Mouse (Mus musculus) frontal cortex, postnatal 14 days (tissue): ENCODE results near the gene Rhebl1.
"Not testable (repeated sequence)": the region's sequence is repeated elsewhere in the genome, so short reads cannot be mapped to it uniquely, and the experiment has no call there.

Experiments used
- DNase-seq, 2 experiments: peaks; one replicate each; pipeline ENCODE4 v3.0.0; 2022; ENCODE audit warnings: low spot score in 2 of 2

Gene Rhebl1

DNA sequence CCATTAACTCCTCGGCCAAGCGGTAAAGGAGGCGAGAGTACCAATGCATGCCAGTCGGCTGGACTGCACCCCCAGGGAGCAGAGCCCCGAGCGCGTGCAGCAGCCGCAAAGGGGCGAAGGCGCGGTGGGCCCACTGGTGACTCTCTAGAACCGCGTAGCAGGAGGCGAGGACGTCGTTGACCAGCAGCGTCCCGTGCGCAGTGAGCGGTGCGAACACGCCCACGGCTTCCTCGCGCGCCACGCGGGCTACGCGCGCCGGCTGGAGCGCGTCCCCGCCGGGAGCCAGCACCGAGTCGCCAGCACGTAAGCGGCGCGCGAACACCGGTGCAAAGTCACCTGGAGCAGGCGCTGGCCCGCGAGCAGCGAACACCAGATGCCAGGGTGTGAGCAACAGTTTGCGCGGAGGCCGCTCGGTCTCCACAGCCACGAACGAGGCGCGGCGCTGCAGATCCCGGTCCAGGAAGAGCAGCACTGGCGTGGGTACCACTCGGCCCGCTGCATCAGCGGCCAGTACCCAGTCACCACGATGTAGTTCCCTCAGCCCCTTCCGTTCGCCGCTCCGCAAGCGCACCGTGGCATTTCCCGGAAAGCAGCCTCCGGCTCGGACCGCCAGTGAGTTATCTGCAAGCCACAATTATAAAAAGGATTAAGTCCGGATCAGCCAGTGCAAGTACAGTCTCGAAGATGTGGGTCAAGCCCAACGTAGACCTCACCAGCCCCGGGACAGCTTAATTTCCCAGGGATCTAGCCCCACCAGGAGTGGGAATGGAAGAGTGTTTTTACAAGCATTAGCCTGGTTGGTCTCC, at the start of gene Rhebl1:
Gene Rhebl1, minus strand, starts transcription at position 601 of the 806 bp plus-strand sequence.
- DNase-seq, result no peak

- no peak for DNase-seq
Measured at GRCm38 (mm10) chr15:98943133-98943532, 48.8 kb upstream of the Rhebl1 start.

- DNase-seq, result no peak
Measured at GRCm38 (mm10) chr15:98942081-98942480, 47.7 kb upstream of the Rhebl1 start.

- DNase-seq, result no peak
Measured at GRCm38 (mm10) chr15:98941539-98941938, 47.2 kb upstream of the Rhebl1 start.

- DNase-seq, result no peak
Measured at GRCm38 (mm10) chr15:98940816-98941215, 46.5 kb upstream of the Rhebl1 start.

DNA sequence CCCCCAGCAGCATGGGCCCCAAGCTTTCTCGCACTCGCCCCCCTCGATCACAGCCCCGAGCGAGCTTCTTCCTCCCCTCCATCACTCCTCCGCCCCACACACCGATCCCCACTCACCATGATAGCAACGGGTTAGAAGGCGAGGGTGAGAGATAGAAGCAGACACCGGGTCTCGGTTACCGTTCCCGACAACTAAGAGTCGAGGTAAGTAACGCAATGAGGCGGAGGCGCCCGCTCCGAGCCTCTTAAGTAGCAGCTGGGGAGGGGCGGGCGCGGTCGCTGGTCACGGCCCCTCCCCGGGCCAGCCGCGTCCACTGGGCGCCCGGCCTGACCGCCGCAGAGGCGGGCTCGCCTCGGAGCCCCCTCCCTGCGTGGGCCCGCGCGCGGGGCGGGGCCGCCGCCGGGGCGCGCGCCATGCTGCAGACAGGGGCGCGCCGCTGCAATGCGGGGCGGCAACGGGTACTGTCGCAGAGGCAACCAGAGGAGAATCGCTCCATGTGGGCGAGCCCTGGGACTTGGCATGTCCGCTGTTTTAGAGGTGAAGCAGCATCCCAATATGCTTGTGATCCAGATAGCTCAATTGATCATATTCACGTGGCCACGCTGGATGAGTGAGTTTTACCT, 40.0 kb upstream of the Rhebl1 start, which contains the start of gene Tuba1b:
Gene Tuba1b, minus strand, starts transcription at position 349 of the 623 bp plus-strand sequence.
- DNase-seq, result peak; percentile 85 to 86

DNA sequence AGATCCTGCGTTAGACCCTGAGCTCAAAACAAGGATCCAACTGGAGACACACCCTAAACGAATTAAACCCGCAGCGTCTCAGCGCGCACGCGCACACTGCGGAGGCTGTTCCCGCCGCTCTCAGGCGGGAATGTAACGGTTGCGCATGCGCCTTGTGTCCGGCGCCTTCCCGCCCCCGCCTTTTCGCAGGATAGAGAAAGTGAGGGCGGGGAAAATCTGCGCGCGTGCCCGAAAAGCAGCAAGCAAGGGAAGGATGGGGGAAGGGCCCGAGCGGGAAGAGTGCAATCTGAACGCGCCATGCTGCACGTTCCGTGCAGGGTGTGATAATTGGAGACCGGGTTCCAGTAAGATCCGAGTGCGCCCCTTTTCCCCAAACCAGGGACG, 39.5 kb upstream of the Rhebl1 start:
- peak; percentile 91 to 93 for DNase-seq

- DNase-seq, result not testable (repeated sequence)
Measured at GRCm38 (mm10) chr15:98933004-98933671, 38.8 kb upstream of the Rhebl1 start.

DNA sequence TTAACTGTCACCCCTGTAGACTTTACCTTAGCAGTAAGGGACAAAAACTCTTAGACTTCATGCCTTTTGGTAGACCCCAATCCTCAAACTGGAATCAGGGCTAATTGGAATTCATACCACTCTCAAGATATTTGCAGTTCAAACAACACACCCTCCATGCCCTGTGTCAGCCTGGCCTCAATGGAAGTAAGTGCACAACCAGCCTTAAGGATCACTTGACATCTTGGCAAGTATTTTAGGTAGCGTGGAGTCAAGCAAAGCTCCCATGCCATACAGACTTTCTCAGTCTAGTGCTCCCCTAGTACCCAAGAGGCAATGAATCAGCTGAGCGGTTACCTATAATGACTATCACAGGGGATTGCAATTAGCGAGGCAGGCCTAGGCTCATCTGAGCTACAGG, 36.7 kb upstream of the Rhebl1 start:
- DNase-seq, result no peak

- no peak for DNase-seq
Measured at GRCm38 (mm10) chr15:98930017-98930734, 35.8 kb upstream of the Rhebl1 start.

DNA sequence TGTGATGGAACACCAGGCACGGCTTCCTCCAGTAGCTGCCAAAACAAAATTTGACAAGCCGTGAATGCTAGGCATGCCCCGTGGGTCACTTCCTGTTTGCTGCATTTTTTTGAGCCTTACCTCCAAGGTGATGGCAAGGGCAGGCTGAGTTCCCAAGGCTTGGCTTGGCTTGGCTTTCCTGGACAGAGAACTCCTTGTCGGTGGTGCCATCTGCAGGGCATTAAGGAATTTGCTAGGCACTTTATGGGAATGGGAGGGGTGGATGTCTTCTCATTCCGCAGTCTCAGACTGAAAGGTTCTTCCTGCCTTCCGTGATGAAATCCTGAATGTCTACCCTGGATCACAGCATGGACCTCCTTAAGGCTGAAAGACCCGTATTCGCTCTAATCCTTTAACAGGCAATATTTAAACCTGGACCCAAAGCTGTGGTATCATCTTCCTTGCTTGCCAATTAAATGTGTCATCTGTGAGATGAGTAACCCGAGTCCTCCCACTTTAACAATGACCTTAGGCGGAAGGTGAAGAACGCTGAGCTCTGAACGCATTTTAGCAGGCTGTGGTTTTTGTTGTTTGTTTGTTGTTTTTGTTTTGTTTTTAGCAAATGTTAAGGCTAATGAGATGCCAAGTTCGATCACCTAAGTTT, 34.4 kb upstream of the Rhebl1 start:
- DNase-seq, result peak in 1 of 2 experiments; percentile 55

- no peak for DNase-seq
Measured at GRCm38 (mm10) chr15:98927566-98927965, 33.2 kb upstream of the Rhebl1 start.

DNA sequence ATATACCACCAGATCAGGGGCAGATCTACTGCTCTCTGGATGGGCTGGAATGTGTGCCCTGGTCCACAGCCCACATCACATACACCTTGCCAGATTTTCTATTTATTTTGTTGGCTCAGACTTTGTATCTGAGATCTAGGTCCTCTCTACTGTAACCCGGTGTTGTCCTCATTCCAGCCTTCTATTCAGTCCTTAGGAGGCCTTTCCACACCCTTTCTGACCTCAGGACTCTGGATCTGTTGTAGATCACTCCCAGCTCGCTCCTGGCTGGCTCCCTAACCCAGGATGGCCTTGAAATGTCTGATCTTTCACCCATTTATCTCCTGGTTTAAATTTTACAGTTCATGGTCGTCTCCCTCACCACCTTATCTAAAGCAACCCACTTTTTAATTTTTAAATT, 30.3 kb upstream of the Rhebl1 start:
- DNase-seq, result no peak

GRCm38 (mm10) chr15:98923031-98923537, 28.7 kb upstream of the Rhebl1 start:
- DNase-seq, result no peak

- DNase-seq, result no peak
Measured at GRCm38 (mm10) chr15:98922581-98922980, 28.2 kb upstream of the Rhebl1 start.

DNA sequence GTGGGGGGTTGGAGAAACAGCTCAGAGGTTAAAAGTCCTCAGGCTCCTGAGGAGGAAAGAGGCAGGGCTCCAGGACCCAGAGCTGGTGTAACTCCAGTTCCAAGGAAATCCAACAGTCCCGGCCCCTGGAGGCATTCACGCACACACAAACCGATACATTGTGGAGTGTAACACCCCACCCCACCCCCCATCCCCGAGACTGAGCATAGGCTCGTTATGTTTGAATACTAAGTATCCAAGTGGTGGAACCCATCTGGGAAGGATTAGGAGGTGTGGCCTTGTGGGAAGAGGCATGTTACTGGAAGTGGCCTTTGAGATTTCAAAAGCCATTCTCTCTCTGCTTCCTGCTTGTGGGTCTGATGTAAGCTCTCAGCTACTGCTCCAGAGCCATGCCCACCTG, 27.2 kb upstream of the Rhebl1 start:
- no peak for DNase-seq

GRCm38 (mm10) chr15:98918499-98918895, 24.2 kb upstream of the Rhebl1 start:
- DNase-seq, result not testable (repeated sequence)

GRCm38 (mm10) chr15:98917538-98918498, 23.5 kb upstream of the Rhebl1 start, which contains the start of gene Lmbr1l:
Lmbr1l (minus strand) TSS chr15:98918231.
- peak; percentile 99 for DNase-seq

DNA sequence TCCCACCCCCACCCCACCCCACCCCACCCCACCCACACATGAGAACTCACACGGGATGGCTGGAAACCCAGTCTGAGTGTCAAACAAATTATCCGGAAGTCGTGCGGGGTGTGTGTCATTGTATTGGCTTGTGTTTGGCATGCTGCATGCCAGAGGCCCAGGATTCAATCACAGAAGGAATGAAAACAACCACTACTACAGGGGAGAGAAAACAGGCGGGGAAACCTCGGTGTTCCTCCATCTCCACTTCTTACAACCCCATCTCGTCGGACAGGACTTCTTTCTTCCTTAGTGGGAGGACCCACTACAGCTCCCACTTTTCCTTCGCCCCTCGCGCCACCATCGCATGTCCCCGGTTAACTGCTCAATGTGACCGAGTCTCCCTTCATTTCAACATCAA, 22.8 kb upstream of the Rhebl1 start:
- no peak for DNase-seq

GRCm38 (mm10) chr15:98916016-98916415, 21.7 kb upstream of the Rhebl1 start:
- no peak for DNase-seq
